Mouse (Mus musculus): ENCODE measurements around the gene Il5.

GRCm38 (mm10) chr11:53773641-53774360, 53.2 kb downstream of the Il5 start:
- TF ChIP-seq CTCF (conservative IDR thresholded peaks at IDR 0.05; ENCODE audit: low read length) (no peak), POU5F1 (IDR thresholded peaks at IDR 0.05; ENCODE audit: borderline replicate concordance, low read length) (no peak)
